Mouse (Mus musculus) small intestine, adult 2 months (tissue): ENCODE results near the gene Ell3. TPM values are rescaled to one million over a fixed set of nuclear protein-coding genes. Genes with fewer than 3 reads are reported as not detected.
"Not testable (repeated sequence)": the region's sequence is repeated elsewhere in the genome, so short reads cannot be mapped to it uniquely, and the experiment has no call there.

ENCODE experiments used
- H3K27ac ChIP-seq: fragments of 200-500 bp; 2 replicates; pipeline ENCODE4 v1.5.1; 2012; ENCODE audit warnings: low read depth, low read length, control low read depth, inconsistent platforms; ENCODE audit not compliant: insufficient read depth
- H3K27me3 ChIP-seq: fragments of 200-500 bp; 2 replicates; pipeline ENCODE4 v1.6.1; 2012; ENCODE audit warnings: mild to moderate bottlenecking, moderate library complexity, low read length, inconsistent platforms; ENCODE audit not compliant: control insufficient read depth, insufficient read depth
- H3K36me3 ChIP-seq: fragments of 200-500 bp; 2 replicates; pipeline ENCODE4 v1.6.1; 2012; ENCODE audit warnings: mild to moderate bottlenecking, low read length, control low read depth, inconsistent platforms; ENCODE audit not compliant: control insufficient read depth, insufficient read depth
- H3K4me1 ChIP-seq: fragments of 200-500 bp; 2 replicates; pipeline ENCODE4 v1.6.1; 2012; ENCODE audit warnings: low read length, inconsistent platforms, mixed read lengths; ENCODE audit not compliant: control insufficient read depth, insufficient read depth, insufficient read length
- H3K4me3 ChIP-seq: fragments of 200-500 bp; 2 replicates; pipeline ENCODE4 v1.5.1; 2012; ENCODE audit warnings: low read depth, mild to moderate bottlenecking, control low read depth, inconsistent platforms, low read length, moderate library complexity
- CTCF ChIP-seq: fragments of 200-500 bp; IDR thresholded peaks from 2 replicates; pipeline ENCODE4 v1.5.1; 2012; ENCODE audit warnings: low read depth, mild to moderate bottlenecking, control low read depth, inconsistent platforms, low read length, moderate library complexity, mixed read lengths; ENCODE audit not compliant: insufficient replicate concordance, insufficient read length; ENCODE audit errors: extremely low read depth
- POLR2A ChIP-seq: fragments of 200-500 bp; IDR thresholded peaks from 2 replicates; pipeline ENCODE4 v1.6.1; 2012; ENCODE audit warnings: low read depth, mild to moderate bottlenecking, control low read depth, inconsistent platforms, low read length, moderate library complexity
- WGBS: fragments of 180-500 bp; shearing (Covaris S2); methylation state at CpG from one replicate; pipeline ENCODE4 v1.1.7; 2018; 5-methylcytosine and 5-hydroxymethylcytosine counted together
- polyA plus RNA-seq: library from polyadenylated mRNA; depleted of rRNA; stranded (reverse); fragments of >200 nt; gene quantifications from 2 replicates; pipeline ENCODE4 v1.2.3, GENCODE M21; 2012; rRNA removed

Ell3 gene
- polyA plus RNA-seq, result 1.2 and 2.7 TPM in 2 replicates

DNA sequence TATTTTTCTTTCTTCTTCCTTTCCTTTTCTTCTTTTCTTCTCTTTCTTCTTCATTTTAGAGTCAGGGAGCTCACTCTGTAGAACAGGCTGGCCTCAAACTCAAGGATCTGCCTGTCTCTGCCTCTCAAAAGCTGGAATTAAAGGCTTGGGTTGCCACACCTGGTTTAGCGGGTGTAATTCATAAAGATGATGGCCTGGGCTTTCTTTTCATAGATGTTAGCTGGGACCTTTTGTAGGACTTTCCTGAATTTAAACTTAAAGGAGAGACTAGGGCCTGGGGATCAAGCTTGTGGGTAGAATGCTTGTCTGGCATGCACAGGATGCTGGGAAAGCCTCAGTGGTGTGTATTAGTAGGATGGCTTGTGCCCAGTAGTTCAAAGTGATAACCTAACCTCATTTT, at the start of gene Ell3:
Gene Ell3, minus strand, starts transcription at position 101 of the 400 bp plus-strand sequence.
- Histone ChIP-seq H3K4me1 (peaks cover 8% of the 10 kb centered on the region; the same call in 1 of the 2 replicates), H3K27me3 (no peaks in the 10 kb centered on the region), H3K4me3 (no peak within 1 kb of the TSS), H3K27ac (0 out of 2 replicates have a peak within 1 kb of the TSS, but pooled peaks have one; percentile 43), H3K36me3 (peaks cover 5% of the 10 kb centered on the region; the same call in 1 of the 2 replicates)
- TF ChIP-seq CTCF (no peak), POLR2A (no peak)
- 92% methylated on average over 1 of the region's 1 CpGs for WGBS

DNA sequence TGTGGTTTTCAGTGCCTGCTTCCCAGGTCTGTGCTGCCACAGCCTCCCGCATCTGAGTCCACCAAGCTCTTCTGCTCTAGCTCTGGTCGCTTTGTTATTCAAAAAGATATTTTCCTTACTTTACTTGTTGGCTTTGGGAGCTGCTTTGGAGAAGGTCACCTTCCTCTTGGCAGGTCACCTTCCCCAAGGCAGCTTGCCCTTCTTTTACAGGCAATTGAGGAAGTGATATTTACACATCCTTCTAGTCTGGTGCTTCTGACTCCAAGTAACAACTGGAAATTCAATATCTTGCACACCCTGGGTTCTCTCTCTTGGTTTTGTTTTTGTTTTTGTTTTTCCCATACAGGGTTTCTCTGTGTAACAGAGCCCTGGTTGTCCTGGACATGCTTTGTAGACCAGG, 40.3 kb upstream of the Ell3 start:
- 72% methylated on average over 2 of the region's 2 CpGs for WGBS
- not testable (repeated sequence) for H3K27ac ChIP-seq, H3K36me3 ChIP-seq, H3K4me3 ChIP-seq, H3K4me1 ChIP-seq, H3K27me3 ChIP-seq

DNA sequence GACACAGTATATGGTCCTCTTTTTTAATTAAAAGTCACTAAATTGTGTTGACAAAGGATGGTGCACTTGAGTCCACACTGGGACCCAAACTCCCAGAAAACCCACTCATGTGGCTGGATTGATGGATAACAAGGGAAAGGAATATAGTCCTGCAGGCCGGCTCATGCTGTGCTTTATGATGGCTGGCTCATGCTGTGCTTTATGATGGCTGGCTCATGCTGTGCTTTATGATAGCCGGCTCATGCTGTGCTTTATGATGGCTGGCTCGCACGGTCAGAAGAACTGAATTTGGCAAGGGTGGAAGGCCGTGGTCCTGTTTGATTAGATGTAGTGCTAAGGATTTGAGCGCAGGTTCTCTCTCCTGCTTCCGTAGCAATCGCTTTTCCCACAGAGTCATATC, 39.5 kb upstream of the Ell3 start:
- Histone ChIP-seq H3K27ac (no peak overlapping the region), H3K36me3 (no peaks in the 10 kb centered on the region), H3K4me3 (no peak overlapping the region), H3K27me3 (no peaks in the 10 kb centered on the region), H3K4me1 (no peaks in the 10 kb centered on the region)
- TF ChIP-seq POLR2A, result no peak
- no peak for TF ChIP-seq CTCF
- 55% methylated on average over 8 of the region's 8 CpGs for WGBS

DNA sequence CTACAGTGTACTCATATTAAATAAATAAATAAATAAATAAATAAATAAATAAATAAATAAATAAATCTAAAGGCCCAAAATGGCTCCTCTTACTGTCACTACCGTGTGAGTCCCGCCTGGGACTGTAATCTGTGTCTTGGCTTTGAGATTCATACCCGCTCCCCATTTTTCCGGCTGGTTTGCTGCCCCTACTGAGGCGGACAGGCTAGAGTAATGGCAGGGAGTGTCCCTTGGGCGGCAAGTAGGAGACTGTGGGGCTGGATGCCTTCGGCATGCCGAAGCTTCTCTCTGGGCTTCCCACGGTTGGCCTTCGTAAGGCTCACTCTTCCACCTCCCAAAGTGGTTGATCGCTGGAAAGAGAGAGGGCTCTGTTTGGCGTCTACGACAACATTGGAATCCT, 36.8 kb upstream of the Ell3 start:
- H3K36me3 ChIP-seq, H3K27me3 ChIP-seq, H3K4me3 ChIP-seq, H3K4me1 ChIP-seq, H3K27ac ChIP-seq: not testable (repeated sequence)
- 81% methylated on average over 13 of the region's 13 CpGs for WGBS

DNA sequence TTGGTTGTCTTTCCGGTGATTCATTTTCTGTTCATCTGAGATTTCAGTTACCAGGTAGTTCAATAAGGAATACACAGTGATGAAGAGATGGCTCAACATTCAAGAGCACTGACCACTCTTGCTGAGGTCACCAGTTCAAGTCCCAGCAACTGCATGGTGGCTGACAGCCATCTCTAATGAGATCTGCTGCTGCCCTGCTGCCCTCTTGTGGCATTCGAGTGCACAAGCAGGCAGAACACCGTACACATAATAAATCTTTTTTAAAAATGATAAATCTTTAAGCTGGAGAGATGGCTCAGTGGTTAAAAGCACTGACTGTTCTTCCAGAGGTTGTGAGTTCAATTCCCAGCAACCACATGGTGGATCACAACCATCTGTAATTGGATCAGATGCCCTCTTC, 36.4 kb upstream of the Ell3 start:
- Histone ChIP-seq H3K27me3 (no peaks in the 10 kb centered on the region), H3K27ac (no peak overlapping the region), H3K4me3 (no peak overlapping the region), H3K36me3 (no peaks in the 10 kb centered on the region), H3K4me1 (no peaks in the 10 kb centered on the region)
- no peak for TF ChIP-seq POLR2A
- peak; percentile 67; the same call in 1 of the 2 replicates for TF ChIP-seq CTCF
- 48% methylated on average over 3 of the region's 3 CpGs for WGBS

DNA sequence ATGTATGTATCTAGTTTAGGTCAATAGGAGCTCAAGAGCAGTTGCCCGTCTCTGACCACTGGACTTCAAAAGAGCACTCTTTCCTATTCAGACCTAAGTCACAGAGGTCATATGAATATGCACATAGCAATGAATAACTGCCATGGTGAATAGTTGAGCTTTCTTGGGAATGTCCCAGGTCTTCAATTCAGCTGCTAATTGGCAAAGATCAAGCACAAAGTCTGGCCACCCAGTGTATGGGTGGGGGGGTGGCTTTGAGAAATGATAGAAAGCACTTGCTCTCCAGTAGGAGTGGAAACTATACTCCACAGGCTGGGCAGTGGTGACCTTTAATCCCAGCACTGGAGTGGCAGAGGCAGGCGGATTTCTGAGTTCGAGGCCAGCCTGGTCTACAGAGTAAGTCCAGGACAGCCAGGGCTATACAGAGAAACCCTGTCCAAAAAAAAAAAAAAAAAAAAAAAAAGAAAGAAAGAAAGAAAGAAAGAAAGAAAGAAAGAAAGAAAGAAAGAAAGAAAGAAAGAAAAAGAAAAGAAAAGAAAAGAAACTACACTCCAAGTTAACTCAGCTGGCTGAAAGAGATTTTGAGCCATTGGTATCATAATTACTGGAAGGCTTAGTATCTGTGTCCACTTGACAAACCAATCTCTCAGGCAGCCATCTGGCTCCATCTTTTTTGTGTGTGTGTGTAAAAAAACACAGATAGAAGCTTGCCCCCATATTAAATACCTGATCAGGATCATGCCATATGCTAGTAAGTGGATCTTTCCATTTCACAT, 33.6 kb upstream of the Ell3 start:
- Histone ChIP-seq H3K4me1 (no peaks in the 10 kb centered on the region), H3K27me3 (no peaks in the 10 kb centered on the region), H3K27ac (no peak overlapping the region), H3K4me3 (no peak overlapping the region), H3K36me3 (no peaks in the 10 kb centered on the region)
- TF ChIP-seq CTCF (no peak), POLR2A (no peak)
- 76% methylated on average over 3 of the region's 3 CpGs for WGBS

DNA sequence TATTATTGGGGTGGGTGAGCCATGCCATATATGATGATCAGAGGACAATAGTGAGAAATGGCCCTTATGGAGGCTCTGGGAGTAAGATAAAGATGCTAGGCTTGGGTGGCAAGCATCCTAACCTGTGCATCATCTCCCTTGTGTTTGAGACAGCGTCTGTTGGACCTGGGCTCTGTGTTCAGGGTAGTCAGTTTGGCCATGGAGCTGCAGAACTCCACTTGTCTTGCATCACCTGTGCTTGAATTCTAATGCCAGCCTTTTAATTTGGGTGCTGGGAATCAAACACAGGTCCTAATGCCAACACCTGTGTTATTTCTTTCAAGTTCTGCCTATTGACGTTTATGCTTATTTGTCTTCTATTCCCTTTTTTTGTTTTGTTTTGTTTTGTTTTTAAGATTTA, 31.2 kb upstream of the Ell3 start:
- not testable (repeated sequence) for H3K27ac ChIP-seq, H3K4me3 ChIP-seq, H3K4me1 ChIP-seq, H3K36me3 ChIP-seq, H3K27me3 ChIP-seq
- WGBS, result 94% methylated on average over 2 of the region's 2 CpGs

DNA sequence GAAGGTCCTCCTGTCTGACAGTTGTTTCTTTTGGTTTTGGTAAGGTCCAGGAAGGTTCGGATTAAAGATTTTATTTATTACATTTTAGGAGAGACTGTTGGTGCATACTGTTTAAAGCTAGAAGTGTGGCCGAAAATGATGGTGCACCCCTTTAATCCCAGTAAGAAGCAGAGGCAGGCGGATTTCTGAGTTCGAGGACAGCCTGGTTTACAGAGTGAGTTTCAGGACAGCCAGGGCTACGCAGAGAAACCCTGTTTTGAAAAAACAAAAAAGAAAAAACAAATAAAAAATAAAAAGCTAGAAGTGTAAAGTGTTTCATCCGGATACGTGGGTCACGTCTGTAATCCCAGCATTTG, 30.1 kb upstream of the Ell3 start:
- H3K4me3 ChIP-seq, result peak overlapping the region; percentile 65
- no peaks in the 10 kb centered on the region for H3K4me1 ChIP-seq
- no peaks in the 10 kb centered on the region for H3K27me3 ChIP-seq
- WGBS, result 24% methylated on average over 8 of the region's 8 CpGs
- 0 out of 2 replicates have a peak, but pooled peaks cover 3% of the 10 kb centered on the region for H3K36me3 ChIP-seq
- TF ChIP-seq CTCF (no peak), POLR2A (no peak)
- H3K27ac ChIP-seq, result no peak overlapping the region
